11 mouse cellular contexts compared by ENCODE assay signal in genomic region chr8:117859734-117860133, GRCm38 (mm10). TPM values are rescaled to one million over a fixed set of nuclear protein-coding genes. Genes with fewer than 3 reads are reported as not detected.
A peak's percentile ranks its signal among the peaks of the same experiment; 100 is the strongest.
DNase-seq lines count a peak whose midpoint lies in the region; ATAC-seq and TF ChIP-seq lines count a peak whose summit lies in the region.
"Had no signal": no experiment of that assay in that cellular context is flagged by ENCODE, and none has a peak within 500 bp of the region (broad histone marks: within the 10 kb centered on the region; RNA-seq: fewer than 3 reads in every experiment).

No protein-coding gene starts in this region.

- no peak for TF ChIP-seq CTCF in bone marrow macrophage, adult 2 months (IDR thresholded peaks at IDR 0.05; ENCODE audit: low read depth, low read length)

- 8% methylated on average over 11 of the region's 11 CpGs for WGBS in heart, embryonic 12.5 days
- WGBS in hindbrain, embryonic 11.5 days, result 10% methylated on average over 11 of the region's 11 CpGs
- 10% methylated on average over 11 of the region's 11 CpGs for WGBS in midbrain, embryonic 13.5 days

- peak overlapping the region; percentile 3; the same call in 1 of the 2 replicates for H3K4me3 ChIP-seq in heart, embryonic 12.5 days
- 0 out of 2 replicates have a peak overlapping the region, but pooled peaks have one; percentile 1 for H3K4me3 ChIP-seq in bone marrow macrophage, adult 2 months (ENCODE audit: insufficient read depth, low read length)
- no peak overlapping the region for H3K4me3 ChIP-seq in hindbrain, embryonic 11.5 days (ENCODE audit: low read depth, low read length)
- no peak overlapping the region for H3K4me3 ChIP-seq in midbrain, embryonic 13.5 days (replicated peaks)
- H3K4me3 ChIP-seq: embryonic facial prominence, embryonic 15.5 days had no signal

- no peak for DNase-seq in heart, adult 11 months
- DNase-seq in hindbrain, embryonic 11.5 days (ENCODE audit: low spot score), result peak; percentile 12
- DNase-seq in adipocyte (ENCODE audit: low spot score), result no peak
- DNase-seq in adrenal gland, postnatal 4 days (ENCODE audit: low spot score in 2 of 2), result no peak
- DNase-seq in adrenal gland, adult (ENCODE audit: inconsistent age in 2 of 2, low spot score in 1 of 2), result no peak
- DNase-seq: adrenal gland, postnatal 25 days; kidney, adult 9 months had no signal

- H3K4me1 ChIP-seq in heart, embryonic 12.5 days (replicated peaks), result peaks cover 3% of the 10 kb centered on the region; the same call in 1 of the 2 replicates
- H3K4me1 ChIP-seq in bone marrow macrophage, adult 2 months (ENCODE audit: control insufficient read depth, insufficient read depth, low read length), result peaks cover 4% of the 10 kb centered on the region; the same call in 1 of the 2 replicates
- H3K4me1 ChIP-seq in hindbrain, embryonic 11.5 days (replicated peaks; ENCODE audit: control insufficient read depth, insufficient read depth, low read length), result peaks cover 3% of the 10 kb centered on the region; the same call in 1 of the 2 replicates
- peaks cover 7% of the 10 kb centered on the region for H3K4me1 ChIP-seq in midbrain, embryonic 13.5 days (replicated peaks)
- H3K4me1 ChIP-seq: embryonic facial prominence, embryonic 15.5 days had no signal

- no peaks in the 10 kb centered on the region for H3K36me3 ChIP-seq in heart, embryonic 12.5 days
- H3K36me3 ChIP-seq in hindbrain, embryonic 11.5 days (ENCODE audit: control insufficient read depth, insufficient read depth, low read length), result no peaks in the 10 kb centered on the region
- no peaks in the 10 kb centered on the region for H3K36me3 ChIP-seq in midbrain, embryonic 13.5 days
- H3K36me3 ChIP-seq: embryonic facial prominence, embryonic 15.5 days had no signal

- no peak for ATAC-seq in heart, embryonic 12.5 days (ENCODE audit: insufficient number of reproducible peaks, low FRiP score)
- ATAC-seq in hindbrain, embryonic 11.5 days (ENCODE audit: low FRiP score), result no peak
- peak; percentile 67; the same call in 1 of the 2 replicates for ATAC-seq in midbrain, embryonic 13.5 days

- peak overlapping the region; percentile 53 for H3K4me2 ChIP-seq in heart, embryonic 12.5 days
- H3K4me2 ChIP-seq in hindbrain, embryonic 11.5 days (replicated peaks; ENCODE audit: low read depth, low read length), result 0 out of 2 replicates have a peak overlapping the region, but pooled peaks have one; percentile 14
- peak overlapping the region; percentile 39 for H3K4me2 ChIP-seq in midbrain, embryonic 13.5 days (replicated peaks)
- H3K4me2 ChIP-seq: embryonic facial prominence, embryonic 15.5 days had no signal

- no peaks in the 10 kb centered on the region for H3K9me3 ChIP-seq in heart, embryonic 12.5 days (replicated peaks)
- H3K9me3 ChIP-seq in hindbrain, embryonic 11.5 days (ENCODE audit: control insufficient read depth, low read length), result no peaks in the 10 kb centered on the region
- 0 out of 2 replicates have a peak, but pooled peaks cover 3% of the 10 kb centered on the region for H3K9me3 ChIP-seq in midbrain, embryonic 13.5 days
- H3K9me3 ChIP-seq: embryonic facial prominence, embryonic 15.5 days had no signal

- no peak for TF ChIP-seq POLR2A in bone marrow macrophage, adult 2 months (IDR thresholded peaks at IDR 0.05; ENCODE audit: borderline replicate concordance, low read depth, low read length)

- no peaks in the 10 kb centered on the region for H3K27me3 ChIP-seq in heart, embryonic 12.5 days (replicated peaks)
- no peaks in the 10 kb centered on the region for H3K27me3 ChIP-seq in hindbrain, embryonic 11.5 days (ENCODE audit: control insufficient read depth, insufficient read depth, low read length)
- H3K27me3 ChIP-seq in midbrain, embryonic 13.5 days, result 0 out of 2 replicates have a peak, but pooled peaks cover 4% of the 10 kb centered on the region

- no peak overlapping the region for H3K27ac ChIP-seq in heart, embryonic 12.5 days (ENCODE audit: poor library complexity, severe bottlenecking)
- no peak overlapping the region for H3K27ac ChIP-seq in bone marrow macrophage, adult 2 months (ENCODE audit: insufficient read depth, low read depth, low read length)
- H3K27ac ChIP-seq in hindbrain, embryonic 11.5 days (ENCODE audit: low read depth, low read length), result no peak overlapping the region
- H3K27ac ChIP-seq in midbrain, embryonic 13.5 days, result no peak overlapping the region
- H3K27ac ChIP-seq: embryonic facial prominence, embryonic 15.5 days had no signal

- no peak overlapping the region for H3K9ac ChIP-seq in heart, embryonic 12.5 days
- H3K9ac ChIP-seq in hindbrain, embryonic 11.5 days (ENCODE audit: low read depth, low read length), result no peak overlapping the region
- H3K9ac ChIP-seq in midbrain, embryonic 13.5 days (replicated peaks), result peak overlapping the region; percentile 29; the same call in 1 of the 2 replicates
- H3K9ac ChIP-seq: embryonic facial prominence, embryonic 15.5 days had no signal

RNA-seq across cellular contexts. Expression of gene Mphosph6, which starts 58.0 kb away (rescaled TPM):
- 38.7 and 40.6 TPM in 2 replicates for polyA plus RNA-seq in heart, embryonic 12.5 days (2016; fragmentation: Nextera tagmentation; extraction: Ambion mirVana)
- polyA plus RNA-seq in bone marrow macrophage, adult 2 months (2012; ENCODE audit: insufficient read depth, insufficient read length, missing spikeins), result 20.1 and 26.5 TPM in 2 replicates
- polyA plus RNA-seq in hindbrain, embryonic 11.5 days (2014; fragmentation: Nextera tagmentation; extraction: Ambion mirVana), result 57.7 and 59.0 TPM in 2 replicates
- polyA plus RNA-seq in midbrain, embryonic 13.5 days (2015; fragmentation: Nextera tagmentation; extraction: Ambion mirVana), result 37.4 and 38.3 TPM in 2 replicates
- 10 to 100 TPM; 28.5 to 35.7 TPM for total RNA-seq in adrenal gland, postnatal 4 days (2021)

Comparison
In these comparisons a context has a peak if more than half of its experiments do, and no peak if none do; other contexts are left out.
1. H3K4me3 ChIP-seq: peak in heart, embryonic 12.5 days (single experiment) and bone marrow macrophage, adult 2 months (single experiment); none in hindbrain, embryonic 11.5 days (single experiment) and midbrain, embryonic 13.5 days (single experiment).
2. Peak in every context shown above with its lines, with median percentiles within 50 percentile points of each other: H3K4me2 ChIP-seq.